Mouse (Mus musculus): ENCODE data around the gene Krt26.

The Krt26 gene

DNA sequence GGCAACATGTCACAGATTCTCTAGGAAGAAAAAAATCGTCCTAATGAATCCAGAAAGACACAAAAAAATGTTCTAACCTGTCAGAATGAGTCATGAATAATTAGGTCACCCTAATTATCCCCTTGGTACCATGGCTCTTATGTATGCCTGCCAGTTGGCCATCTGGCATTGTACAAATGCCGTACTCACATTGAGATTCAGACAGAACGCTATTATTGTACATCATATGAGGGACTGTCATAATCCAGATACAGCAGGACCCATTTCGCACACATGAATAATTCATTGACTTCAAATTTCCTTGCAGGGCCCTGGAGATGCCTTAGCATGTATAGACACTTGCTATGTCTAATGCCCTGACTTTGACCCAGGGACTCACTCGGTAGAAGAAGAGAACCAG, 53.8 kb downstream of the Krt26 start:
- no peak for DNase-seq (ENCODE audit: low read depth)

DNA sequence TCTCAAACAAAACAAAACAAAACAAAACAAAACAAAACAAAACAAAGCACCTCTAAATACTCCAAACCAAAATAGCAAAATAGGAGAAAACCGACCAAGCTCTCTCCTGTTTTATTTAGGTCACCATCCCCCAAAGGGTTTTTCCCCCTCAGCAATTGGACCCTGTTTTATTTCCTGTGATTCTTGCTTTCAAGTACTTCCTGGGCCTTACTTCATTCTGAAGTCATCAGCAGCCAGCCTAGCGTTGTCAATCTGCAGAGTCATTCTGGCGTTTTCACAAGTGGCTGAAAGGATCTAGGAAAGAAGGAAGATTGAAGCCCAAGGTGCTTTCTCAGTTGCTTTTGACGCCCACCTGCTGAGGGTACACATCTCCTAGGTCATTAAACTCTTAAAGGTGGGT, 54.4 kb downstream of the Krt26 start:
- peak; percentile 30 for DNase-seq (ENCODE audit: low read depth)

DNA sequence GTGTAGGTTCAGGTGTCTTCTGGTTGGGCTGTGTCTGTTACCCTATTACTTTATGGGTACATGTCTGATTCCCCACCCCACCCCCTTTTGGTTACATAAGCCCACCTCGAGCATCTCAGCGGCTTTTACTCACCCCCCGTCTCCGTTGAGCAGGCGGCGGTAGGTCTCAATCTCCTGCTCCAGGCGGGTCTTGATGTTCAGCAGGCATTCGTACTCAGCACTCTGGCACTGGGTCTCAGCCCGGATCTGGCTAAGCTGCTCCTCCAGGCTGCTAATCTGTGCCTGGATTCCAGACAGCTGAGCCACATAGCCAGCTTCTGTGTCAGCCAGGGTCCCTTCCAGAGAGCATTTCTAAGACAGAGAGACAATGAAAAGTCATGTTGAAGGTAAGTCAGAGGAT, 56.6 kb downstream of the Krt26 start:
- no peak for DNase-seq (ENCODE audit: low read depth)

DNA sequence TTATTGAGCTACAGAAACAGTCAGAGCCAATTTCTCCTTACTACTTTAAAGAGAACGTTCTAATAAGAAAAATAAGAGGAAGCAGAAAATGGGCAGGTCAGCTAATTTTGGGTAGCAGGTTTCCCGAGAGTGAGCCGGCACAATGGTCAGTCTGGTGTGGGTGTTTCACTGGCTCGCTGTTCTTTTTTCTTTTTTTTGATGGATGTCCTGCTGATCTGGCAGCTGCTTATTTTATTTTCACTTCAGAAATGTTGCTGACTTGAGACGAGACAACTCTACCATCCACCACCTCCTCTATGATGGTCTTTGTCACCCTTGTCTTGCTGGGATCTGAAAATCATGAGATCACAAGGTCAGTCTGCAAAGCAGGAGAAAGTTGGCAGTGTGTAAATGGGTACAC, 57.8 kb downstream of the Krt26 start:
- no peak for DNase-seq (ENCODE audit: low read depth)

Data from naive thymus-derived CD4-positive, alpha-beta T cell, adult 2 months (primary cell).